Mouse (Mus musculus) kidney, adult 2 months (tissue): ENCODE results near the gene Atoh1. TPM values are rescaled to one million over a fixed set of nuclear protein-coding genes. Genes with fewer than 3 reads are reported as not detected.

Experiments
- DNase-seq: peaks from one replicate; pipeline ENCODE4 v3.0.0; 2021
- H3K27ac ChIP-seq: fragments of 200-500 bp; 2 replicates; pipeline ENCODE4 v1.5.1; 2012; ENCODE audit warnings: low read depth, low read length, control low read depth, inconsistent platforms; ENCODE audit not compliant: insufficient read depth
- H3K27me3 ChIP-seq: fragments of 200-500 bp; replicated peaks from 2 replicates; pipeline ENCODE4 v1.6.1; 2012; ENCODE audit warnings: mild to moderate bottlenecking, moderate library complexity, low read length, inconsistent platforms; ENCODE audit not compliant: control insufficient read depth, insufficient read depth
- H3K36me3 ChIP-seq: fragments of 200-500 bp; 2 replicates; pipeline ENCODE4 v1.6.1; 2012; ENCODE audit warnings: mild to moderate bottlenecking, moderate library complexity, low read length, inconsistent platforms; ENCODE audit not compliant: control insufficient read depth, insufficient read depth
- H3K4me1 ChIP-seq: fragments of 200-500 bp; 2 replicates; pipeline ENCODE4 v1.6.1; 2011; ENCODE audit warnings: low read length; ENCODE audit not compliant: control insufficient read depth, insufficient read depth
- H3K4me3 ChIP-seq: fragments of 200-500 bp; 2 replicates; pipeline ENCODE4 v1.5.1; 2011; ENCODE audit warnings: mild to moderate bottlenecking, low read depth, low read length, control low read depth; ENCODE audit not compliant: insufficient read depth
- CTCF ChIP-seq: fragments of 200-500 bp; conservative IDR thresholded peaks from 2 replicates; pipeline ENCODE4 v1.5.1; 2011; ENCODE audit warnings: low read depth, mild to moderate bottlenecking, control low read depth, low read length, moderate library complexity, mixed read lengths; ENCODE audit not compliant: insufficient read depth, insufficient read length
- POLR2A ChIP-seq: fragments of 200-500 bp; IDR thresholded peaks from one replicate; pipeline ENCODE4 v1.6.1; 2011; ENCODE audit warnings: low read depth, low read length, control low read depth
- WGBS: fragments of 180-500 bp; shearing (Covaris S2); methylation state at CpG from one replicate; pipeline ENCODE4 v1.1.7; 2018; 5-methylcytosine and 5-hydroxymethylcytosine counted together
- polyA plus RNA-seq: library from polyadenylated mRNA; depleted of rRNA; stranded (reverse); fragments of >200 nt; gene quantifications from 2 replicates; pipeline ENCODE4 v1.2.3, GENCODE M21; 2012; rRNA removed

The Atoh1 gene
- not detected in 2 replicates for polyA plus RNA-seq

DNA sequence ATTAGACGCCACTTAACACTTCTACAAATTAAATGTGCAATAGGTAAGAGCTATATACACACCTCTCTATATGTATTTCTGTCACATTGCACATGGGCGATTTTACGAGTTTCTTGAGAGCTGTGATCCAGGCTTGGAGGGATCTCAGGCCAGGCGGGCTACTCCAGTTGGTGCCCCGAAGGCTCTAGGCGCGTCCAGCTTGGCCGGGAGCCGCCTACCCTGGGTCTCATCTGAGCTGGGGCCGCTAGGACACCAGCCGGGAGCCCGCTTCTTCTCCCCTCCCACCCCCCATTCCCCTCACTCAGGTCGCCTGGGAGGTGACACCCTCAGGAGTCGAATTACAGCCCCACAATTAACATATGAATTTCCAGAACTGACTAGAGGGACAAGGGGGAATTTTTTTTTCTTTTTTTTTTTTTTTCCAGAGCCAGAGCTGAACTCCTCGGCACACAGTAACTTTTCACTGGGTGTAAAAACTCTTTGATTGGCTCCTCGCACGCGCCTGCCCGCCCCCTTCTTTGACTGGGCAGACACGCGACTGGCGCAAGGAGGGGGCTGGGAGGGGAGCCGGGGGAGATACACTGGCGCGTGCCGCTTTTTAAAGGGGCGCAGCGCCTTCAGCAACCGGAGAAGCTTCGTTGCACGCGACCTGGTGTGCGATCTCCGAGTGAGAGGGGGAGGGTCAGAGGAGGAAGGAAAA, at the start of gene Atoh1:
Gene Atoh1 (plus strand): TSS at position 627 of the 700 bp plus-strand sequence.
- WGBS = 2% methylated on average over 34 of the region's 34 CpGs
- peaks cover 8% of the 10 kb centered on the region for H3K27me3 ChIP-seq
- no peaks in the 10 kb centered on the region for H3K36me3 ChIP-seq
- peak; percentile 62 for DNase-seq
- H3K4me3 ChIP-seq = peak within 1 kb of the TSS; percentile 42
- no peak within 1 kb of the TSS for H3K27ac ChIP-seq
- TF ChIP-seq POLR2A = no peak
- no peak for TF ChIP-seq CTCF
- 0 out of 2 replicates have a peak, but pooled peaks cover 4% of the 10 kb centered on the region for H3K4me1 ChIP-seq

DNA sequence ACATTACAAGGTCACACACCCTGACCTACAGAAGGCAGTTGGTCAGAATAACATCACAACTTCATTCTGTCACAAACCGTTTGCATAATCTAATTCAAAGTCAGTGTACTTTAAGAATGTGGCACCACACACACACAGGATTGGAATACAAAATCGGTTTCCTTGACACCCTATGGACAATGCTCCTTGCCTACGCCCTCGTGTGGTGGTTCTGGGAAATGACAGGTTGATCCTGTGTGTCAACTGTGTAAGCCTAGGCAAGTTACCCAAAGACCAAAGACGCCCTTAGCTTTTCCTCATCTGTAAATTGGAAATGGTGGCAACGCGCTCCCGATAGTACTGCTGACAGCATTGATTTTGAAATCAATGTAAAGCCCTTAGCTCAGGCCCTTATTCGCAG, 45.0 kb upstream of the Atoh1 start:
- H3K27ac ChIP-seq = no peak overlapping the region
- DNase-seq = peak; percentile 26
- WGBS = 44% methylated on average over 9 of the region's 9 CpGs
- no peaks in the 10 kb centered on the region for H3K36me3 ChIP-seq
- no peaks in the 10 kb centered on the region; the same call in 1 of the 2 replicates for H3K27me3 ChIP-seq
- H3K4me3 ChIP-seq = no peak overlapping the region
- H3K4me1 ChIP-seq = no peaks in the 10 kb centered on the region
- TF ChIP-seq CTCF = peak; percentile 55
- no peak for TF ChIP-seq POLR2A

DNA sequence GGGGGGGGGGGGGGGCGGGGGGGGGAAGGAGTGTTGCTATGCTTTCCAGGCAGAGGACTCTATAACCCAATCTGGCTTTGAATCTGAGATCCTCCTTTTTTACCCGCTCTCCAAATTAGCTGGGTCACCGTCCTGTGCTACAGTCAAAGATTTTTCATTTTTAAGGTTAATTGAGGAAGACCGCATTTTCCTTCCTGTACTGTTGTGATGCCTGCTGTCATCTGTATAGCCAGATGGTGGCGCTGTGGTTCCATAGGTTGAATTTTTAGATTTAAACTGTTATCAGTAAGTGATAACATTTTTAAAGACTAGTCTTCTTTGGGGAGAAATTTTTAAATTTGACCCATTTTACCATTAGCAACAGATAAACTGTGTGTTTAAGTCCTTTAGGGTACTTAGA, 44.0 kb upstream of the Atoh1 start:
- Histone ChIP-seq H3K27me3 (no peaks in the 10 kb centered on the region; the same call in 1 of the 2 replicates), H3K27ac (no peak overlapping the region), H3K4me1 (no peaks in the 10 kb centered on the region), H3K36me3 (no peaks in the 10 kb centered on the region), H3K4me3 (no peak overlapping the region)
- WGBS = 3% methylated on average over 5 of the region's 5 CpGs
- TF ChIP-seq POLR2A (no peak), CTCF (0 out of 2 replicates have a peak, but pooled peaks have one; percentile 14)
- DNase-seq = peak; percentile 19

DNA sequence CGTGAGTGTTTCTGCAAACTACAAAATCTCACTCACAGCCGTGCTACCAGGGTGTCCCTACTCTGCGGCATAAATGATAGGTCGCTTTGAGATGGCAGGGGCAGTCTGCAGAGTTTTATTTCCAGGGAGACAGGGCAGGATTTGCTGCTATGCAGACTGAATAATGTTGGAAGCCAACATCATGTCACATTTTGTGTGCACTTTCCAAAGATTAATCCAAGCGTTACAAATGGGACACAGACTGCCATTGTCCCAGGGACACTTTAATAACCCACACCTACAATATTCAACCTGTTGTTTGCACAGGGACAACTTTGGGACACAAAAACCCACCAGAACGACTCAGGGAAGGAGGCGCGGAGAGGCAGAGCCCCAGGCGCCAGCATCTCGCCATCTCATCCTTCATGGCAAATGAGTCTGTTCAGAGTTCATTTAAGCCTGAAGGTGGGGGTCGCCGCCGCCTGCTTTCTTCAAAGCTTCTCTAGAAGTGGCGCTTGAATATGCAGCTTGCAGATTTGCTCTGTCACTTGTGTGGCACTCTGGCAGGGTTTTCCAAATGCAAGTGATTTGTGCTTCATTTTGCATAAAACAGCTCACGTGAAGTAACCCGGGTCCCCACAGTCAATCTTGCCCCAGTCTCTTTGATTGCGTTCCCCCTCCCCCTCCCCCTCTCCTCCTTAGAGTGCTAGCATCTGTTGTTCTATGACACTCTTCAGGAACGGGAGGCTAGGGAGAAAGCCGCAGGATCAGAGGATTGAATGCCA, 40.6 kb upstream of the Atoh1 start:
- Histone ChIP-seq H3K4me1 (no peaks in the 10 kb centered on the region), H3K27me3 (no peaks in the 10 kb centered on the region; the same call in 1 of the 2 replicates), H3K27ac (no peak overlapping the region), H3K4me3 (no peak overlapping the region), H3K36me3 (no peaks in the 10 kb centered on the region)
- 11% methylated on average over 19 of the region's 19 CpGs for WGBS
- DNase-seq = no peak
- TF ChIP-seq CTCF (no peak), POLR2A (no peak)

DNA sequence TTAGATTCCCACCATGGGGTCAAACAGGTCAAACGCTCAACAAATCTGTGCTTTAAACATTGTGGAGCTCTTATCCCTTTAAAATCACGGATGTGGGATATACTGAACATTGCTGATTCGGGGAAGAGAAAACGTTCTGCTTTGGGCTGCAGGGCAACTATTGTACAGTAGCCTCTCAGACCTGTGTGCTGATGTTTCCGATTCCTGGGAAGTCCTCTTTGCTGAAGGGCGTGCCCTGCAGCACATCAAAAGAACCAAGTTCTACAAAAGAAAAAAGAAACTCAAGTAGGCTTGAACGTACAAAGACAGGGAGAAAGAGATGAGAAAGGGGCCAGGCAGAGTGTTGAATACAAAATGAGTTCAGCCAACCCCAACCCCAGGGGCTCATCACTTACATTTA, 34.2 kb upstream of the Atoh1 start:
- H3K27me3 ChIP-seq = no peaks in the 10 kb centered on the region
- no peak overlapping the region for H3K27ac ChIP-seq
- DNase-seq = no peak
- H3K36me3 ChIP-seq = no peaks in the 10 kb centered on the region
- H3K4me1 ChIP-seq = no peaks in the 10 kb centered on the region
- TF ChIP-seq CTCF (no peak), POLR2A (no peak)
- no peak overlapping the region for H3K4me3 ChIP-seq
- WGBS = 50% methylated on average over 7 of the region's 7 CpGs

DNA sequence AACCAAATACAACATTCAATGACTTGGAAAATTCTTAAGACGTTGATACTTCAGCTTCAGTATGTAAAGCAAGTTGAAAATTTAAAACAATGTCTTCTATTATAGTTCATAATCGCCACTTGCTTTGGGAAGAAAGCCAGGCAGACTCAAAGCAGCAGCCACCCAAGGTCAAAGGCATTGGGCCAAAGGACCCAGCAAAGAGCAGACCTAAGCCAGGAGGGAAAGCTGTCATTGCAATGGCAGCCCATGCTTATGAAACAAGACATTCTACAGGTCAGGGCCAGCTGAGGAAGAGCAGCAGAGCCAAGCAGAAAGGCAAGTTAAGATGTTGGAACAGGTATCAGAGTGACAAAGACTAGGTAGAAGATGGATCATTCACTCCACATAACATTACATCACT, 25.3 kb upstream of the Atoh1 start:
- no peaks in the 10 kb centered on the region for H3K36me3 ChIP-seq
- H3K27me3 ChIP-seq = no peaks in the 10 kb centered on the region
- no peak overlapping the region for H3K4me3 ChIP-seq
- WGBS = 72% methylated on average over 2 of the region's 2 CpGs
- no peak for DNase-seq
- no peak overlapping the region for H3K27ac ChIP-seq
- no peaks in the 10 kb centered on the region for H3K4me1 ChIP-seq
- no peak for TF ChIP-seq POLR2A

DNA sequence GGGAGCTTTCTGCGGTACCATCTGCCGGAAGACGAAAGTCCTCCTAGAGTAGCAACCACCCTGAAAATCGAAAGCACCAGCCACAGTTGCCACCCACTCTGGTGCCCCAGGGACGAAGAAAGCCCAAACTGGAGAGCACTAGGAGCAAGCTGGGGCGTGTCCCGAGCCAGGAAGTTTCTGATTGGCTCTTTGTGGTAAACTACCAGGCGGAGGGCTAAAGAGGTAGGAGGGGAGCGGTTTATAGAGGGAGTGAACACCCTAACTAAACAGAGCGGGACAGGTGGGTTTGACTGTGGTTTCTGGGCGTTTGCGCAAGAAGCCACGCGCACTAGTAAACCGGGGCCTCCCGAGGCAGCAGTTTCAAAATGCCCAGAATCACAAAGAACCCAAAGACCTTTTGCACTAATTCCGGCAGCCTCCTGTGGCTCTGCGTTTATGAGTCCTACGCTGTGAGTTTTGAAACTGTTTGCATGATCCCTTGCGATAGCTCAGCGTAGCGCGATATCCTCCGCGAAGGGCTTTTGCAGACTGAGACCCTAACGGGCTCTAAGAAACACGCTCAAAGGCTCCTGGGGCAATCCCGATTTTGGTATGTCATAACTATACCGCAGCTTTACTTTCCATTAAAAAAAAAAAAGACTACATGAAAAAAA, 1.0 kb upstream of the Atoh1 start:
- Histone ChIP-seq H3K36me3 (no peaks in the 10 kb centered on the region), H3K4me3 (peak overlapping the region; percentile 16), H3K27me3 (peaks cover 5% of the 10 kb centered on the region; the same call in 1 of the 2 replicates), H3K27ac (no peak overlapping the region), H3K4me1 (0 out of 2 replicates have a peak, but pooled peaks cover 4% of the 10 kb centered on the region)
- TF ChIP-seq CTCF (no peak), POLR2A (no peak)
- under 1% methylated on average over 29 of the region's 29 CpGs for WGBS
- DNase-seq = peak; percentile 49
